Mouse (Mus musculus): ENCODE results near the gene Foxi2. TPM values are rescaled to one million over a fixed set of nuclear protein-coding genes. Genes with fewer than 3 reads are reported as not detected.

Gene Foxi2
- total and polyA plus RNA-seq, 3 experiments, result not detected

- H3K79me2 ChIP-seq (replicated peaks; ENCODE audit: control insufficient read depth, extremely low read depth, insufficient read depth, poor library complexity, severe bottlenecking), result no peaks in the 10 kb centered on the region
- peak; percentile 2 for DNase-seq (ENCODE audit: extremely low read depth)
- H3K36me3 ChIP-seq (replicated peaks in 1 of 2; ENCODE audit: control insufficient read depth in 1 of 2, insufficient read depth in 1 of 2, low read length in 1 of 2), result no peaks in the 10 kb centered on the region
- dilution Hi-C loops (cut with MboI; ENCODE audit: extremely low pct_ligation_motif_present, extremely low pct_unique_long_range_greater_than_20kb, low sequenced_read_pairs), result no loop called here
- no peak overlapping the region for H3K9ac ChIP-seq (ENCODE audit: insufficient read depth, low read depth)
- H3K27ac ChIP-seq (ENCODE audit: insufficient read depth, low read depth), result no peak overlapping the region
- no peak overlapping the region for H3K4me3 ChIP-seq (replicated peaks in 1 of 3; ENCODE audit: low read depth in 2 of 3, low read length in 2 of 3, poor library complexity in 1 of 3)
- no peak overlapping the region for H3K4me2 ChIP-seq (ENCODE audit: insufficient read depth, low read depth, poor library complexity, severe bottlenecking)
- H3K9me3 ChIP-seq (replicated peaks; ENCODE audit: low read length), result no peaks in the 10 kb centered on the region
- H3K4me1 ChIP-seq (ENCODE audit: control insufficient read depth in 1 of 2, insufficient read depth in 2 of 2), result no peaks in the 10 kb centered on the region
- in situ Hi-C loops (cut with MboI; ENCODE audit: low pct_ligation_motif_present, low pct_unique_long_range_greater_than_20kb, low sequenced_read_pairs), result loop anchor here (25.0 kb wide), 1 partner anchor 243 kb away; no protein-coding TSS in a partner anchor
- H3K27me3 ChIP-seq (replicated peaks), result peaks cover 77% of the 10 kb centered on the region
- TF ChIP-seq ETS1 (conservative IDR thresholded peaks at IDR 0.05; ENCODE audit: low read depth, low read length), result no peak
- TF ChIP-seq NELFE (IDR thresholded peaks at IDR 0.05; ENCODE audit: low read depth, low read length), result no peak
- TF ChIP-seq MXI1 (IDR thresholded peaks at IDR 0.05; ENCODE audit: low read depth, low read length), result no peak
- no peak for TF ChIP-seq ZKSCAN1 (IDR thresholded peaks at IDR 0.05; ENCODE audit: borderline replicate concordance, low read depth, low read length)
- no peak for TF ChIP-seq JUND (conservative IDR thresholded peaks at IDR 0.05; ENCODE audit: low read depth, low read length)
- no peak for TF ChIP-seq POLR2A (IDR thresholded peaks at IDR 0.05; ENCODE audit: low read depth, low read length)
- peak in 1 of 2 experiments; percentile 32; a peak in 1 of 4 replicates for TF ChIP-seq CTCF (conservative IDR thresholded peaks at IDR 0.05 in 1 of 2, IDR thresholded peaks at IDR 0.05 in 1 of 2; ENCODE audit: low read depth in 2 of 2, low read length in 2 of 2)
Measured at GRCm38 (mm10) chr7:135394436-135394835, 15.7 kb upstream of the Foxi2 start.

GRCm38 (mm10) chr7:135395242-135395641 lies 14.9 kb upstream of the Foxi2 start:
- no peak overlapping the region for H3K4me3 ChIP-seq (replicated peaks in 1 of 3; ENCODE audit: low read depth in 2 of 3, low read length in 2 of 3, poor library complexity in 1 of 3)
- in situ Hi-C loops (cut with MboI; ENCODE audit: low pct_ligation_motif_present, low pct_unique_long_range_greater_than_20kb, low sequenced_read_pairs) (loop anchor here (25.0 kb wide), 1 partner anchor 242 kb away; no protein-coding TSS in a partner anchor), dilution Hi-C loops (cut with MboI; ENCODE audit: extremely low pct_ligation_motif_present, extremely low pct_unique_long_range_greater_than_20kb, low sequenced_read_pairs) (no loop called here)
- H3K27me3 ChIP-seq (replicated peaks), result peaks cover 77% of the 10 kb centered on the region
- H3K27ac ChIP-seq (ENCODE audit: insufficient read depth, low read depth), result no peak overlapping the region
- H3K9ac ChIP-seq (ENCODE audit: insufficient read depth, low read depth), result no peak overlapping the region
- no peak for DNase-seq (ENCODE audit: extremely low read depth)
- no peaks in the 10 kb centered on the region for H3K36me3 ChIP-seq (replicated peaks in 1 of 2; ENCODE audit: control insufficient read depth in 1 of 2, insufficient read depth in 1 of 2, low read length in 1 of 2)
- H3K9me3 ChIP-seq (replicated peaks; ENCODE audit: low read length), result no peaks in the 10 kb centered on the region
- H3K4me1 ChIP-seq (ENCODE audit: control insufficient read depth in 1 of 2, insufficient read depth in 2 of 2), result no peaks in the 10 kb centered on the region
- TF ChIP-seq NRF1 (IDR thresholded peaks at IDR 0.05; ENCODE audit: low read depth, low read length) (no peak), ZC3H11A (IDR thresholded peaks at IDR 0.05; ENCODE audit: low read depth, low read length) (no peak), MYC (IDR thresholded peaks at IDR 0.05; ENCODE audit: low read depth, low read length) (no peak)
- no peak overlapping the region for H3K4me2 ChIP-seq (ENCODE audit: insufficient read depth, low read depth, poor library complexity, severe bottlenecking)
- no peaks in the 10 kb centered on the region for H3K79me2 ChIP-seq (replicated peaks; ENCODE audit: control insufficient read depth, extremely low read depth, insufficient read depth, poor library complexity, severe bottlenecking)

- dilution Hi-C loops (cut with MboI; ENCODE audit: extremely low pct_ligation_motif_present, extremely low pct_unique_long_range_greater_than_20kb, low sequenced_read_pairs) (no loop called here), in situ Hi-C loops (cut with MboI; ENCODE audit: low pct_ligation_motif_present, low pct_unique_long_range_greater_than_20kb, low sequenced_read_pairs) (loop anchor here (25.0 kb wide), 1 partner anchor 240 kb away; no protein-coding TSS in a partner anchor)
- H3K9ac ChIP-seq (ENCODE audit: insufficient read depth, low read depth), result no peak overlapping the region
- H3K4me3 ChIP-seq (replicated peaks in 1 of 3; ENCODE audit: low read depth in 2 of 3, low read length in 2 of 3, poor library complexity in 1 of 3), result no peak overlapping the region
- H3K4me1 ChIP-seq (ENCODE audit: control insufficient read depth in 1 of 2, insufficient read depth in 2 of 2), result no peaks in the 10 kb centered on the region
- DNase-seq (ENCODE audit: extremely low read depth), result no peak
- no peak overlapping the region for H3K27ac ChIP-seq (ENCODE audit: insufficient read depth, low read depth)
- no peaks in the 10 kb centered on the region for H3K9me3 ChIP-seq (replicated peaks; ENCODE audit: low read length)
- peaks cover 81% of the 10 kb centered on the region for H3K27me3 ChIP-seq (replicated peaks)
- H3K36me3 ChIP-seq (replicated peaks in 1 of 2; ENCODE audit: control insufficient read depth in 1 of 2, insufficient read depth in 1 of 2, low read length in 1 of 2), result no peaks in the 10 kb centered on the region
- H3K4me2 ChIP-seq (ENCODE audit: insufficient read depth, low read depth, poor library complexity, severe bottlenecking), result no peak overlapping the region
- TF ChIP-seq POLR2A (IDR thresholded peaks at IDR 0.05; ENCODE audit: low read depth, low read length) (no peak), SMC3 (IDR thresholded peaks at IDR 0.05; ENCODE audit: low read depth, low read length) (no peak), SIN3A (IDR thresholded peaks at IDR 0.05; ENCODE audit: low read length) (no peak), ELF1 (IDR thresholded peaks at IDR 0.05; ENCODE audit: low read depth, low read length) (no peak), TBP (conservative IDR thresholded peaks at IDR 0.05; ENCODE audit: low read depth, low read length) (no peak), USF1 (IDR thresholded peaks at IDR 0.05; ENCODE audit: low read depth, low read length) (no peak), MEF2A (IDR thresholded peaks at IDR 0.05; ENCODE audit: borderline replicate concordance, low read depth, low read length) (no peak), MXI1 (IDR thresholded peaks at IDR 0.05; ENCODE audit: low read depth, low read length) (no peak), MAFK (IDR thresholded peaks at IDR 0.05; ENCODE audit: insufficient replicate concordance, low read length) (no peak), MAX (IDR thresholded peaks at IDR 0.05; ENCODE audit: low read length) (no peak), ZMIZ1 (IDR thresholded peaks at IDR 0.05; ENCODE audit: low read depth, low read length) (no peak), NRF1 (IDR thresholded peaks at IDR 0.05; ENCODE audit: low read depth, low read length) (no peak), CTCF (conservative IDR thresholded peaks at IDR 0.05 in 1 of 2, IDR thresholded peaks at IDR 0.05 in 1 of 2; ENCODE audit: low read depth in 2 of 2, low read length in 2 of 2) (no peak), PAX5 (IDR thresholded peaks at IDR 0.05; ENCODE audit: low read length) (no peak), HCFC1 (IDR thresholded peaks at IDR 0.05; ENCODE audit: low read depth, low read length) (no peak)
- no peaks in the 10 kb centered on the region for H3K79me2 ChIP-seq (replicated peaks; ENCODE audit: control insufficient read depth, extremely low read depth, insufficient read depth, poor library complexity, severe bottlenecking)
Measured at GRCm38 (mm10) chr7:135397096-135397495, 13.0 kb upstream of the Foxi2 start.
